Mouse (Mus musculus) bone marrow, adult 2 months (tissue): ENCODE measurements around the gene Slc6a16. TPM values are rescaled to one million over a fixed set of nuclear protein-coding genes. Genes with fewer than 3 reads are reported as not detected.

Experiments
- H3K27ac ChIP-seq: fragments of 200-500 bp; 2 replicates; pipeline ENCODE4 v1.5.1; 2012; ENCODE audit warnings: low read depth, mild to moderate bottlenecking, control low read depth, inconsistent platforms, low read length; ENCODE audit not compliant: control insufficient read depth, poor library complexity, insufficient read depth
- H3K4me1 ChIP-seq: fragments of 200-500 bp; 2 replicates; pipeline ENCODE4 v1.6.1; 2011; ENCODE audit warnings: low read length; ENCODE audit not compliant: control insufficient read depth, insufficient read depth
- H3K4me3 ChIP-seq: fragments of 200-500 bp; replicated peaks from 2 replicates; pipeline ENCODE3; 2011; ENCODE audit warnings: mild to moderate bottlenecking, low read depth, low read length, control low read depth; ENCODE audit not compliant: control insufficient read depth
- CTCF ChIP-seq: fragments of 200-500 bp; IDR thresholded peaks from 2 replicates; pipeline ENCODE4 v1.5.1; 2011; ENCODE audit warnings: low read length, control low read depth; ENCODE audit not compliant: control insufficient read depth, insufficient read depth
- POLR2A ChIP-seq: fragments of 200-500 bp; IDR thresholded peaks from 2 replicates; pipeline ENCODE4 v1.6.1; 2011; ENCODE audit warnings: low read depth, mild to moderate bottlenecking, control low read depth, low read length, borderline replicate concordance; ENCODE audit not compliant: control insufficient read depth
- WGBS: fragments of 180-500 bp; shearing (Covaris S2); methylation state at CpG from one replicate; pipeline ENCODE4 v1.1.7; 2018; 5-methylcytosine and 5-hydroxymethylcytosine counted together
- polyA plus RNA-seq: library from polyadenylated mRNA; stranded (reverse); fragments of >200 nt; gene quantifications from 2 replicates; pipeline ENCODE4 v1.2.4, GENCODE M21; 2011; ENCODE audit warnings: low replicate concordance; ENCODE audit not compliant: missing spikeins, insufficient read depth, insufficient read length

The Slc6a16 gene
- polyA plus RNA-seq, 1 experiment: not detected

DNA sequence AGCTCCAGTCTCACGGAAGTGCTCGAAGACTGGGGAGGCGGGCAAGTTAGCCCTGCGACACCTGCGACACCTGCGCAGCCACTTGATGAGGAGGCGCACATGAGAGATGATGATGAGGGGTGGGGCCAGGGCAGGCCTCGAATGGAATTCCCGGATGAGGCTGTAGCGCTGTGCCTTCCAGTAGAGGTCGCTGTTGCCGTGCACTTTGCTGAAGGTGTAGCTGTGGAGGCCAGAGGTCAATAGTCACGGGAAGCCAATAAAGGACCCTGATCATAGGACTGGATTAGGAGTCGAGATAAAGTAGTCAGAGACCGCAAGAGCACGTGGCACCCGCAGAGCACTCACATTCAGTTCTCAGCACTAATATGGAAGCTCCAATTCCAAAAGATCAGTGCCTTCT lies 64.4 kb downstream of the Slc6a16 start:
- H3K4me1 ChIP-seq: peaks cover 2% of the 10 kb centered on the region; the same call in 1 of the 2 replicates
- H3K27ac ChIP-seq: no peak overlapping the region
- WGBS: 30% methylated on average over 17 of the region's 17 CpGs
- TF ChIP-seq POLR2A (no peak), CTCF (peak; percentile 63)
- no peak overlapping the region for H3K4me3 ChIP-seq

DNA sequence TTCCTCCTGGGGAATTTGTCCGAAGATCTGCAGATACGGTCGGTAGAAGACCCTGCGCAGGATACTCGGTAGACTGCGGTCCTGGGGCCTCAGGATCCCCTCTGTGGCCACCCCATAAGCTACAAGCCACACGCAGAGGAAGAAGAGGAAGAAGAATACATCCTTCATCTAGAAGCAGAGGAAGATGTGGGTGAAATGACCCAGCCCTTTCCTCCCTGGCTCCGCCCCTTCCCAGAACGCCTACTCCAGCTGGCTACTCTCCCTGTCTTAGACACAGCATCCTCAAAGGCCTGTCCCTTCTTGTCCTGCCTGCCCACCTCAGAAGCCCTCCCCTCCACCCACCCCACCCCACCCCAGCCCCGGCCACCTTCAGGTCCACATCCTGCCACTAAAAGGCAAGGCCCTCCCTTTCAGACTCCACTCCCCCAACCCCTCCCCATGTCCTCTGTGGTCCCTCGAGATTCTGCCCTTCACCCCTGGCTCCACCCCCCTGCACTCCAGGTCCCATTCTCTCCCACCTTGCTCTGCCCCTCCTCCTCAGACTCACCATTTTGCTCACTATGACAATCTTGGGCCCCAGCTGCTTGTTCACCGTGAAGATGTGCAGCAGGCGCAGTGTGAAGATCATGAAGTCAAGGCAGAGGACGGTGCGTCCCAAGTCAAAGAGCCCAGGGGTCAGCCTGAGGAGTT lies 67.8 kb downstream of the Slc6a16 start:
- Histone ChIP-seq H3K4me1 (peaks cover 2% of the 10 kb centered on the region; the same call in 1 of the 2 replicates), H3K4me3 (no peak overlapping the region), H3K27ac (no peak overlapping the region)
- 26% methylated on average over 15 of the region's 15 CpGs for WGBS
- TF ChIP-seq CTCF (no peak), POLR2A (no peak)

GRCm38 (mm10) chr7:45309455-45309854 lies 68.6 kb downstream of the Slc6a16 start:
- 20% methylated on average over 9 of the region's 9 CpGs for WGBS
- H3K4me1 ChIP-seq: peaks cover 2% of the 10 kb centered on the region; the same call in 1 of the 2 replicates
- TF ChIP-seq POLR2A: no peak
- TF ChIP-seq CTCF: peak; percentile 56
- H3K4me3 ChIP-seq: no peak overlapping the region
- no peak overlapping the region for H3K27ac ChIP-seq

GRCm38 (mm10) chr7:45312023-45312422 lies 71.1 kb downstream of the Slc6a16 start:
- peaks cover 2% of the 10 kb centered on the region; the same call in 1 of the 2 replicates for H3K4me1 ChIP-seq
- TF ChIP-seq CTCF (no peak), POLR2A (no peak)
- 76% methylated on average over 8 of the region's 8 CpGs for WGBS
- no peak overlapping the region for H3K4me3 ChIP-seq
- H3K27ac ChIP-seq: no peak overlapping the region

DNA sequence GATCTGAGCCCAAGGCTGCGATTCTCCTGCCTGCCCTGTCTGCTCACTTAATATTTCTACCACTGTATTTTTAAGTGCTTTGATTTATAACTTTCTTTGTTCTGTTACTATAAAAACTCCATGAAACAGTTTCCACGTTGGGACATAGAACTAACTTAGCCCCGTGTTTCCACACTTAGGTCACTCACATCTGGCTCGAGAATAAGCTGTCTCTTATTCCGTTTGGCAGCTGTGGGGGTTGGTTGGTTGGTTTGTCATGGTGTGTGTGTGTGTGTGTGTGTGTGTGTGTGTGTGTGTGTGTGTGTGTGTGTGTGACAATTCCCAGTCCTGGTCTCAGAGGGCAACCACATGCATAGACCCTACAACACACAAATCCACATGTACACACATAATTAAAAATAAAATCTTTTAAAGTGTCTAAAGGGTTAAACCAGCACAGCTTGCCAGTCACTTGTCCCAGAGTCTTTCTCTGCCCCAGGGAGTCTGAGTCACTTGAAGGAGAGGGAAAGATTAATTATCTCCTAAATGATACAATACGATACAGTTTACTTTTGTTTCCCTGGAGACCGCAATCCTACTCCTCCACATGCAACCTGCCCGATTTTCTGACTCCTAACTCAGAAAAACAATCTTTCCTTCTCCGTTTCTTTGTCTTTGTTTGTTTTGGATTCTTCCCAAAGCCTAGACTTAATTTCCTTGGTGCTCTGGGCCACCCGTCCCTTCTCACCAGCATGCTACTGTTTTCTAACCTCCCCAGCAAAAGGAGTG lies 72.0 kb downstream of the Slc6a16 start:
- WGBS: 68% methylated on average over 10 of the region's 10 CpGs
- TF ChIP-seq CTCF (no peak), POLR2A (no peak)
- Histone ChIP-seq H3K27ac (no peak overlapping the region), H3K4me3 (no peak overlapping the region), H3K4me1 (peaks cover 2% of the 10 kb centered on the region; the same call in 1 of the 2 replicates)

- Histone ChIP-seq H3K4me1 (peaks cover 2% of the 10 kb centered on the region; the same call in 1 of the 2 replicates), H3K27ac (no peak overlapping the region), H3K4me3 (no peak overlapping the region)
- TF ChIP-seq CTCF (no peak), POLR2A (no peak)
- WGBS: 56% methylated on average over 9 of the region's 9 CpGs
Observed at GRCm38 (mm10) chr7:45313495-45313894, 72.6 kb downstream of the Slc6a16 start.

GRCm38 (mm10) chr7:45315182-45315701 lies 74.4 kb downstream of the Slc6a16 start:
- no peak for TF ChIP-seq CTCF
- no peak for TF ChIP-seq POLR2A
- no peak overlapping the region for H3K4me3 ChIP-seq
- H3K27ac ChIP-seq: no peak overlapping the region
- no peaks in the 10 kb centered on the region for H3K4me1 ChIP-seq
- WGBS: 79% methylated on average over 10 of the region's 10 CpGs

DNA sequence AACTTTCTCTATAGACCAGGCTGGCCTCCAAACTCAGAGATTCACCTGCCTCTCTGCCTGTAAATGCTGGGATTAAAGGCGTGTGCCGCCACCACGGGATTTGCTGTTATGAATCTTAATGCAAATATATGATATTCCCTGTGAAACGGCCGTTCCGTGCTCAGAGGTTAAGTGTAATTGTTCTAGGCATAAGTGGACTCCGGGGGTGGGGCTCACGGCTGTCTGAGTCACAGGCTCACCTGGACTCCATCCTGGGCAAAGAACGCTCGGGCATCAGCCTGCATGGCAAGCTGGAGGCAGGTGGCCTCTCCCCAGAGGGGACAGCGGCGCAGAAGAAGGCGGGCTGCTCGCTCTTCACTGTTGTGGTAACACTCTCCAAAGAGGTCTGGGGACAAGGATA lies 75.7 kb downstream of the Slc6a16 start:
- no peak overlapping the region for H3K27ac ChIP-seq
- TF ChIP-seq CTCF (no peak), POLR2A (no peak)
- no peak overlapping the region for H3K4me3 ChIP-seq
- 88% methylated on average over 14 of the region's 14 CpGs for WGBS
- H3K4me1 ChIP-seq: no peaks in the 10 kb centered on the region
